Mouse (Mus musculus) heart, embryonic 14.5 days (tissue): Measurements from ENCODE around the gene Brox. TPM values are rescaled to one million over a fixed set of nuclear protein-coding genes. Genes with fewer than 3 reads are reported as not detected.
A peak's percentile ranks its signal among the peaks of the same experiment; 100 is the strongest.

Experiments used
- ATAC-seq: fragments of 200-750 bp; cut with Nextera tagmentation; 2 replicates; pipeline ENCODE4 v1.8.0; 2017; ENCODE audit warnings: low read depth, moderate TSS enrichment; ENCODE audit not compliant: insufficient number of reproducible peaks, insufficient read depth, low FRiP score
- H3K27ac ChIP-seq, 2 experiments: fragments of 200-500 bp in 1 of 2; fragments of 300-500 bp in 1 of 2; sonication (generic) in 1 of 2; replicated peaks in 1 of 2; 2 replicates each; pipeline ENCODE4 v1.5.1; 2012 to 2014; ENCODE audit warnings: low read depth in 2 of 2, low read length in 2 of 2, control low read depth in 1 of 2, mild to moderate bottlenecking in 1 of 2, mixed read lengths in 1 of 2; ENCODE audit not compliant: control insufficient read depth in 1 of 2, insufficient read depth in 1 of 2
- H3K27me3 ChIP-seq: fragments of 300-500 bp; sonication (generic); 2 replicates; pipeline ENCODE4 v1.6.1; 2014; ENCODE audit warnings: mild to moderate bottlenecking, low read length, control low read depth; ENCODE audit not compliant: control insufficient read depth, insufficient read depth
- H3K36me3 ChIP-seq: fragments of 300-500 bp; sonication (generic); 2 replicates; pipeline ENCODE4 v1.6.1; 2014; ENCODE audit warnings: mild to moderate bottlenecking, control low read depth, low read length, mixed read lengths; ENCODE audit not compliant: control insufficient read depth, insufficient read depth
- H3K4me1 ChIP-seq, 2 experiments: fragments of 200-500 bp in 1 of 2; fragments of 300-500 bp in 1 of 2; sonication (generic) in 1 of 2; 2 replicates each; pipeline ENCODE4 v1.6.1; 2012 to 2014; ENCODE audit warnings: low read length in 2 of 2, control low read depth in 1 of 2, mixed read lengths in 1 of 2; ENCODE audit not compliant: control insufficient read depth in 2 of 2, insufficient read depth in 2 of 2
- H3K4me2 ChIP-seq: fragments of 300-500 bp; sonication (generic); 2 replicates; pipeline ENCODE4 v1.6.1; 2014; ENCODE audit warnings: mild to moderate bottlenecking, low read length
- H3K4me3 ChIP-seq, 2 experiments: fragments of 200-500 bp in 1 of 2; fragments of 300-500 bp in 1 of 2; sonication (generic) in 1 of 2; 2 replicates each; pipeline ENCODE4 v1.5.1; 2012 to 2014; ENCODE audit warnings: low read length in 2 of 2, mild to moderate bottlenecking in 2 of 2, control low read depth in 1 of 2, low read depth in 1 of 2, moderate library complexity in 1 of 2; ENCODE audit not compliant: control insufficient read depth in 1 of 2, insufficient read depth in 1 of 2
- H3K9ac ChIP-seq: fragments of 300-500 bp; sonication (generic); 2 replicates; pipeline ENCODE4 v1.6.1; 2014; ENCODE audit warnings: mild to moderate bottlenecking, low read length
- H3K9me3 ChIP-seq: fragments of 300-500 bp; sonication (generic); 2 replicates; pipeline ENCODE4 v1.6.1; 2016; ENCODE audit warnings: low read length, control low read depth; ENCODE audit not compliant: control insufficient read depth
- WGBS: fragments of 180-500 bp; shearing (Covaris S2); extraction: QIAGEN DNeasy Blood & Tissue Kit; methylation state at CpG from one replicate; pipeline ENCODE4 v1.1.7; 2014; 5-methylcytosine and 5-hydroxymethylcytosine counted together
- polyA plus RNA-seq: library from polyadenylated mRNA; unstranded; fragments of >200 nt; fragmentation: Nextera tagmentation; extraction: Ambion mirVana; gene quantifications from 2 replicates; pipeline ENCODE4 v1.2.1, GENCODE M21; 2014

Brox gene
- polyA plus RNA-seq, 1 experiment from 2014 or later, result 50.0 TPM

- H3K27me3 ChIP-seq, result no peaks in the 10 kb centered on the region
- peak overlapping the region; percentile 64 for H3K4me2 ChIP-seq
- H3K9me3 ChIP-seq, result no peaks in the 10 kb centered on the region
- peak overlapping the region; percentile 32 to 59 for H3K27ac ChIP-seq
- H3K4me1 ChIP-seq, result no peaks in the 10 kb centered on the region
- peak overlapping the region; percentile 51 to 76 for H3K4me3 ChIP-seq
- under 1% methylated on average over 20 of the region's 20 CpGs for whole genome bisulfite sequencing
- no peak for ATAC-seq
- peaks cover 11% of the 10 kb centered on the region for H3K36me3 ChIP-seq
- peak overlapping the region; percentile 71 for H3K9ac ChIP-seq
These were observed 919 bp upstream of the Brox start for GRCm38 (mm10) chr1:183297886-183298489.

GRCm38 (mm10) chr1:183297473-183297885 lies 410 bp upstream of the Brox start:
- H3K27me3 ChIP-seq, result no peaks in the 10 kb centered on the region
- peak overlapping the region; percentile 64 for H3K4me2 ChIP-seq
- under 1% methylated on average over 30 of the region's 30 CpGs for WGBS
- no peaks in the 10 kb centered on the region for H3K4me1 ChIP-seq
- H3K36me3 ChIP-seq, result peaks cover 16% of the 10 kb centered on the region
- peak overlapping the region; percentile 32 to 59 for H3K27ac ChIP-seq
- peak overlapping the region; percentile 51 to 76 for H3K4me3 ChIP-seq
- peak overlapping the region; percentile 71 for H3K9ac ChIP-seq
- 0 out of 2 replicates have a peak, but pooled peaks have one; percentile 0 for ATAC-seq
- no peaks in the 10 kb centered on the region for H3K9me3 ChIP-seq

- Histone ChIP-seq H3K27ac (peak within 1 kb of the TSS; percentile 59 to 73), H3K27me3 (no peaks in the 10 kb centered on the region), H3K36me3 (peaks cover 27% of the 10 kb centered on the region), H3K9ac (peak within 1 kb of the TSS; percentile 71), H3K9me3 (no peaks in the 10 kb centered on the region), H3K4me2 (peak within 1 kb of the TSS; percentile 64), H3K4me3 (peak within 1 kb of the TSS; percentile 51 to 76), H3K4me1 (no peaks in the 10 kb centered on the region)
- no peak for ATAC-seq
- WGBS, result under 1% methylated on average over 26 of the region's 26 CpGs
These were observed 604 bp downstream of the Brox start, which contains the start of gene Aida for GRCm38 (mm10) chr1:183296465-183296864. TSS of gene Aida (plus strand) at chr1:183296590.

- ATAC-seq, result no peak
- Histone ChIP-seq H3K27me3 (no peaks in the 10 kb centered on the region), H3K4me3 (no peak overlapping the region), H3K4me1 (no peaks in the 10 kb centered on the region), H3K9me3 (no peaks in the 10 kb centered on the region), H3K27ac (no peak overlapping the region), H3K36me3 (peaks cover 95% of the 10 kb centered on the region), H3K9ac (no peak overlapping the region), H3K4me2 (no peak overlapping the region)
- 90% methylated on average over 4 of the region's 4 CpGs for WGBS
These were observed 7.5 kb downstream of the Brox start for GRCm38 (mm10) chr1:183289576-183289975.

GRCm38 (mm10) chr1:183288351-183288750 lies 8.7 kb downstream of the Brox start:
- peaks cover 100% of the 10 kb centered on the region for H3K36me3 ChIP-seq
- H3K4me1 ChIP-seq, result no peaks in the 10 kb centered on the region
- no peak overlapping the region for H3K9ac ChIP-seq
- no peak overlapping the region for H3K27ac ChIP-seq
- no peak overlapping the region for H3K4me2 ChIP-seq
- no peaks in the 10 kb centered on the region for H3K9me3 ChIP-seq
- H3K27me3 ChIP-seq, result no peaks in the 10 kb centered on the region
- H3K4me3 ChIP-seq, result no peak overlapping the region
- 78% methylated on average over 3 of the region's 3 CpGs for WGBS
- no peak for ATAC-seq

GRCm38 (mm10) chr1:183275763-183276162 lies 21.3 kb downstream of the Brox start:
- no peak overlapping the region for H3K4me2 ChIP-seq

GRCm38 (mm10) chr1:183274385-183274784 lies 22.7 kb downstream of the Brox start:
- no peaks in the 10 kb centered on the region for H3K4me1 ChIP-seq
- H3K9me3 ChIP-seq, result no peaks in the 10 kb centered on the region
- no peak overlapping the region for H3K9ac ChIP-seq
- WGBS, result 51% methylated on average over 3 of the region's 3 CpGs
- no peak overlapping the region for H3K4me3 ChIP-seq
- no peak for ATAC-seq
- no peaks in the 10 kb centered on the region for H3K27me3 ChIP-seq
- H3K36me3 ChIP-seq, result peaks cover 24% of the 10 kb centered on the region
- H3K4me2 ChIP-seq, result no peak overlapping the region
- H3K27ac ChIP-seq, result no peak overlapping the region

More at GRCm38 (mm10) chr1:183275763-183276162, 21.3 kb downstream of the Brox start:
- no peak overlapping the region for H3K4me3 ChIP-seq
- ATAC-seq, result no peak
- H3K27me3 ChIP-seq, result no peaks in the 10 kb centered on the region
- H3K9me3 ChIP-seq, result no peaks in the 10 kb centered on the region
- H3K9ac ChIP-seq, result no peak overlapping the region
- H3K27ac ChIP-seq, result no peak overlapping the region
- WGBS, result 70% methylated on average over 5 of the region's 5 CpGs
- no peaks in the 10 kb centered on the region for H3K4me1 ChIP-seq
- H3K36me3 ChIP-seq, result peaks cover 38% of the 10 kb centered on the region
